Mouse (Mus musculus) CD4-positive, CD25-positive, alpha-beta regulatory T cell, adult 2 months (primary cell): ENCODE measurements at regions not wholly inside any gene's neighbourhood (a gene's known extent, or its start where the extent isn't known, plus 50 kb on each side); places are given as distances from the start of the nearest gene placed in this dataset.

Experiments used
- DNase-seq: peaks from one replicate; pipeline ENCODE4 v3.0.0-alpha.2; 2012; ENCODE audit warnings: low read depth, low spot score

DNA sequence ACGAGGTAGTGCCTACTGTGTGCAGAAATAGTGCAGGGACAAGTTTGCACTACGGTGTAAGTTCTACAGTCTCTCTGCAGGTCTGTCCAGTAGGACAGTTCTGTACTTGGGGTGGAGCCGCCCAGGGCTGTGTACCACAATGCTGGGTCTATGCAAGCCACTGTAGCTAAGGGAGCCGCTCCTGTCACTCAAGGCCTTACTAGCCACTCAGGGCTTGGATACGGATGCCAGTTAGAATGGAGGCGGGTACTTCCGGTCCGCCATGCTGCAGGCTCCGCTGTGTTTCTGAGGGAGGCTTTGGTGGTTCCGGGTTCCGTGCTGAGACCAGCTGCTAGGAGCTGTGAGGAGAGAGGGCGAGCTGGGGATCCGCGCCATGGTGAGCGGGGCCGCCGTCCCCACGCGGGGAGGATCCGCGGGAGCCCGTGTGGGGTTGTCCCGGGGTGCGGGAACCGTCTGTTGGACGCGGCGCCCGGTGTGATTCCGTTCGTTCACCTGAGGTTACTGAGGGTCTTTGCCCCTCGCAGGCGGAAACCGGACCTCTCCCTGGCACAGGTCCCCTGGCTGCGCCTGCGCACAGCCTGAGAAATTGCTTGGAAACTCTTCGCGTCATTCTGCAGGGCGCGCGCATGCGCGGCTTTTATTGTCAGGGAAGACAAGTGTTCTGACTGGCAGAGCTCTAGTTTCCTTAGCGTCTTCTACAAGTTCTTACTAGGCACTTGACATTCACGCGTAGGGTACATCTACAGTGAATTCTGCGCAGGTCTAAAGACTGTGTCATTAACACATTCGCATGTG lies 51.0 kb upstream of the Zfp873 start:
- DNase-seq: peak; percentile 88
